Mouse (Mus musculus) megakaryocyte progenitor cell, adult 5-6 weeks (primary cell): ENCODE data around the gene Fer. TPM values are rescaled to one million over a fixed set of nuclear protein-coding genes. Genes with fewer than 3 reads are reported as not detected.

Source experiments
- ATAC-seq: replicated peaks from 2 replicates; pipeline ENCODE4 v1.8.0; 2016; ENCODE audit warnings: mild to moderate bottlenecking, moderate TSS enrichment, inconsistent platforms; ENCODE audit not compliant: poor library complexity
- total RNA-seq, 2 experiments: library from RNA; stranded (forward) in 1 of 2; stranded (reverse) in 1 of 2; fragments of 157-497, 149-512 nt in 1 of 2; fragments of 200-1000 nt in 1 of 2; gene quantifications; 2 replicates each; pipeline versions ENCODE4 v1.2.3 to v1.2.4; 2015 to 2017

Fer gene
- total RNA-seq, 2 experiments from 2014 or later: 5.9 to 6.7 TPM

DNA sequence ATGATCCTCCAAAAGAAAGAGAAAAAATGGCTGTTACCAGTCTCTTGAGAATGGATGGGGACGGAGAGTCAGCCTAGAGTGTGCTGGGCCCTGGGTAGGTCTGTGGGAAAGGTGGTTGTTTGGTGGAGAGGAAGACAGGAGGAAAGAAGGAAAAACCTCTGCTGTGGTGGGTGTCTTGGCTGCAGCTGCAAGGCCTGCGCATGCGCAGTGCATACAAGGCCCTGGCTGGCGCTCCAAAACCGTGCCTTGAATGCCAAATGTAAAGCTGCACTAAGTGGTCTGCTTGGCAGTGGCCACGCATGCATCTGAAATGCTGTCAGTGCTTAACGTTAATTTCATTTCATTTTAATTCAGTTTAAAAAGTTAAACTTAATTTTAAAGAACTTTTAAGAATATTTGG is 214.5 kb downstream of the Fer start:
- no peak for ATAC-seq

DNA sequence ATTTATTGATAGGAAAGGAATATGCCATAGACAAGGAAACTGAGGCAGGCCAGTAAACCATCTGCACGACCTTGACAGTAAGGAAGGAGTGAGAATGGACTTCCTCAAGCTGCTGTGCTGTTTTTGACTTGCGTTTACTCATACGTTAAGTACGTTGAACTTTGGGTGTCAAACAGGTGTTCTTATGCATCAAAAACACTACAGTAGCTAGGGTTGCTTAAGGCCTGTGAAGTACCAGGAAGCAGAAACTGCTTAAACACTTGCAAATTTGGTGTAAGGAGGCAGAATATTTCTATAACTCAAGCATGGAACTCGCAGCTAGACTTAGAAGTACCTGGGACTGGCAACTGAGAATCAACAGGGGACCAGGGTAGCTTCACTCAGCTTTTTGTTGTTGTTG is 221.9 kb downstream of the Fer start:
- ATAC-seq: no peak

DNA sequence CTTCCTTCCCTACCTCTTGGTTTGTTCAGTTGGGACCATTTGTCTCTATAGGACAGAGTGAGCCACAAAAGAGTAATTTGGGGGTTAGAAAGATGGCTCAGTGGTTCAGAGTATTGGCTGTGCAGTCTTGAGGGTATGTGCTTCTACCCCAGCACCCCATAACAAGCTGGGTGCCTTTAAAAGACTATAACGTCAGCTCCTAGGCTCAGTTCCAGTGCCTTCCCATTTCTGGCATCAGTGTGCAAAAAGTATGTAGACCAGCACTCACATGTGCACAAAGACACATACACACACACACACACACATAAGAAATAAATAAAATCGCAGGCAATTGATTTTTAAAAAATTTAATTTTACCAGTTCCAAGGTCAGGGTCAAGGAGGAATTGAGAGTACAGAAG is 222.6 kb downstream of the Fer start:
- ATAC-seq: no peak

DNA sequence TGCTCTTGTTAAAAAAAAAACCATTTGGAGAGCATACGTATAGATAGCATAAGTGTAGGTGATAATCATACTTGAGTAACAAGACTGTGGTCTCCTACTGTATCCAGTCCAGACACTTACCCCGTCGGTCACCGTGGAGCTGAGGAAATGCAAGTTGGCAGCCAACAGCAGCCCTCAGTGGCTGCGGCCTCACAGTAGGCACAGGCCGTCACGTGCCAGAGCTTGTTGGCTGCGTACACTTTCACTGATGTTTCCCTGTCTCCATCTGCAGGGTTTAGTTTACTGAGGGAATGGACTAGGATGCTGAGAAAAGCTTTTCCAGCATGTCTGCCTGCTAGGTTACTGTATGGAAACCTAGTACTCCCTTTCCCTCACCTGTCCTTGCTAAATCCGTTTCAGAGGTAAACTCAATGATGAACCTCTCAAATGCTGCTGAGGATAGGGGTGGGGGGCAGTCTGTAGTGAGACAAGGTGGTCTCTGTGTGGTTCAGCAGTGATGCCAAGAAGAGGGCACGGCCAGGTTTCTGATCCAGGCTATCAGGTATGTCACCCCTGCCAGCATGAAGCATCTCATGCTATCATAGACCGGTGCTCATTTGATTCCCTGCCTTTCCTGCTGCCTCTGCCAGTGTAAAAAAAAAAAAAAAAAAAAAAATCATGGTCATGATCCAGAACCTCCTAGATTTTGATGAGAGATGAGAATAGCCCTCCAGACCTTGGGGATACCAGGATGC is 224.2 kb downstream of the Fer start:
- ATAC-seq: no peak

DNA sequence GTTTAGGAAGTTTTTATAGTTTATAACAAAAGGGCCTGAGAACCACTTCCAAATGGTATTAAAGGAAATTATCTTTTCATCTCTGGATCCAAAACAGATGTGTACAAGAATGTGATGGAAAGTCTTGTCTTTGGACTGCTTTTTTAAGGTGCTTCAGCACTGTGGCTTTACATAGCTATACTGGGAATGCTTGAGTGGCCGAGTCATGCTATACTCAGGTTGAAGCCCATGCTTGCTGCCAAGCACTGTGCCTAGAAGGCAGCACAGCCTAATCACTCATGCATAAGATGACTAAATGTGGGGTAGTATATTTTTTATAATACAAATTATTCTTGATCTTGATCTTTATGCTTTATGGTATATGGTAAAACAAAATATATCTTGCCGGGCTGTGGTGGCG is 225.0 kb downstream of the Fer start:
- ATAC-seq: no peak

DNA sequence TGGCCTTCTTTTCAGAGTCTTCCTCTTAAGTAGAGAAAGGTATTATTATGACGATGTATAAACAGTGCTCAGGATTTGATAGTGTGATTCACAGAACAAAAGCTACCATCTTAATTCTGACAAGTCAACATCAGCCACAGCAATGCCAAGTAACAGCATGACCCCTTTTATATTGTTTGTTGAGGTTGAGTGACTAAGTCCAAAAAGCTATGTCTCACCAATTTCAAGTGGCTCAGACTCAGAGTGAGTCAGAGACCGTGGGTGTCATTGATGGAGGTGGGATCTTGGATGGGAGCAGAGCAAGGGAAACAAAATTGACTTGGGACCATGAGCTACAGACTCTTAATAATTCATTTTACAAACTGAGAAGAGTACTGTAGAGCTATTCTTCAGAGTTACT is 230.9 kb downstream of the Fer start:
- ATAC-seq: no peak

DNA sequence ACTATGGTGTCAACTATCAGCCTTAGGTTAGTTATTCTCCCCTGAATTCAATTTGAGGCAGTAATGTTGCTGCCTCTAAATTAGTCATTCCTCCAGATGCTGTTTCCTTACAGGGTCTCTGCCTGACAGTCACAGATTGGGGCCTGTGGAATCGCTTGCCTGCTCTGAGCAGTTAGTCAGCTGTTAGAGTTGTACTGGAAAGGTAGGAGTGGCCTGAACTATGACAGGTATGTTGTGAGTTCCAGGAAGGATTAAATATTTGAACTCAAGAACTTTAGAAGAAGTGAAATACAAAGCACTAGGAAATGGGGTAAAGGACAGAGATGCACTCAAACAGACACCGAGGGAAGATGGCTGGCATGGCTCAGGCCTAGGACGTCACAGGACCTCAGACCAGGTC is 233.9 kb downstream of the Fer start:
- ATAC-seq: no peak

DNA sequence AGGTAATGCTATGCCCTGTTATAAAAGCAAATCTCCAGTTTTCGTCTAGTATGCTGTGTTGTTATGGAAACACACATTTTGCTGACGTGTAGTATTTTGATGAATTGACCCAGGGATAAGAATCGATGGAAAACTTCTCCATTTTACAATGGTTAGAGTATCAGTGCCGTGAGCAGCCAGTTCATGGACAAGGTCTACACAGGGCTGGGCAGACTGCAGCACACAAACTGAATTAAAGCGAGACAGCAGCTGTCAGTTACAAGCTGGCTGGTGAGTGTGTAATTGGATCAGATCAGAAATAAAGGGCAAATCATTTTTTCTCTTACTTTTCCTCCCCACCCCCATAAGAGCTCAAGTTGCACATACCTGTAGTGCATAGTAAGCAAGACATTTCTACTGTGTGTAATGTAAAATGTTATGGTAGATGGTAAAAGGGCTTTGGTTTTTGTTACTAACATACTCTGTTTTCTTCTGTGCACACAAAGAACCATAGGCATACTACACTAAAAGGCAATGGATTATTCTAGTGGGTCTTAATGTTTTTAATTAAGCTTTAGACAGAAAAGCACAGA is 235.0 kb downstream of the Fer start:
- no peak for ATAC-seq

DNA sequence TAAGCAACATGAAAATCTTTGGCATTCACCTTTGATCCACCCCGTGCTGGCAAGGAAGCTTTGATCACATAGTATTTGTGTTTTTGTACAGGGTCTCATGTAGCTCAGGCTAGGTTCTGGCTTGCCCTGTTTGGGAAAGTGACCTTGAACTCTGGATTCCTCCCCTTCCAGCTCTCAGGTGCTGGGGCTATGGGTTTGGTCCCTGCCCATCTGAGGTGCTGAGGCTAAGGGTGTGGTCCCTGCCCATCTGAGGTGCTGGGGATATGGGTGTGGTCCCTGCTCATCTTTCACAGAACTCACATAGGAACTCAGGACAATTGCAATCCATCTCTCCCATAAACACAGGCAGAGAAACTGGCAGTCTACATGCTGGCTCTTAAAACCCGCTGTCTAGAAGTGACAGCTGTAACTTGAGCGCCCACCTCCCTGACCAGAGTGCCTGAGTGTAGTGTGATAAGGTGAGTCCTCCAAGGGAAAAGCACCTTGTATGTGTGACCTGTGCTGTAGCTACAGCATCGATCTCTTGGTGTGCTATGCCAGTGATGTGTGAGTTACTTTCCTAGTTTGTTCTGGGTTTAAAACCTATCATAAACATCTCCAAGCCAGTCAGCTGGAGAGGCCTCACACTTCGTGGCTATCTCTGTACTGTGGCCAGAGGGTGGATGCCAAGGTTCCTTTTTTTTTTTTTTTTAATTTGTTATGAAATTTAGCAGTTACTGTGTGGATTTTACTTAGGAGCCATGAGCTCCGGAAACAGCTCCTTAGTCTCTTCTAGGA is 236.7 kb downstream of the Fer start:
- no peak for ATAC-seq

DNA sequence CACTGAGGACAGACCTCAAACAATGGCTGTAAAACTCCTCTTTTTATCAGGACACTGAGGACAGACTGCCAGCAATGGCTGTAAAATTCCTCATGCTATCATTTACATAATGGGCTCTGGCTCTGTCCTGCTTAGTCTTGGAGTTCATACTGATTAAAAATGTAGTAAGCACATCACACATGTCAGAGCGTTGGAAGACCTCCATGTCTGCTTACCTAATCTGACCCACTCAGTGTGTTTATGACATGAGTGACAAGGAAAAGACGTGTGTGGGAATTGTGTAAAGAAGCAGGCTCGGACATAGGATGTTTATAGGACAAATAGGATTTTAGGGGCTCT is 237.3 kb downstream of the Fer start:
- no peak for ATAC-seq

DNA sequence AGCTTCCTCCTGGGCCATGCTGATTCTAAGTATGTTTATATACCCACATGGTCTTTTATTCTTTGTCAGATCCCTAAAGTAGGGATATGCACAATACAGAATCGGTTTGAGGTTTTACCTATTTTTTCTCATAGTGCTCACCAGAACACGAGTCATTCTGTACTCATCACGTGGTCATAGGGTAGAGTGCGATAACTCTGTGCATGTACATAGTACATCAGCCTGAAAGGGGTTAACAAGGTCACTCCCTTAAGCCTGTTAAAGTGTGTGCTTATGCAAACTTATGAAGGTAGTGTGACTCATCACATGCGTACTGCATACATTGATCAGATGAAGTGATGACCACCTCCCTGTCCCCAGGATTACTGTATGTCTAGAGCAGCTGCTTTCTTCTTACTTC is 245.9 kb downstream of the Fer start:
- ATAC-seq: no peak

DNA sequence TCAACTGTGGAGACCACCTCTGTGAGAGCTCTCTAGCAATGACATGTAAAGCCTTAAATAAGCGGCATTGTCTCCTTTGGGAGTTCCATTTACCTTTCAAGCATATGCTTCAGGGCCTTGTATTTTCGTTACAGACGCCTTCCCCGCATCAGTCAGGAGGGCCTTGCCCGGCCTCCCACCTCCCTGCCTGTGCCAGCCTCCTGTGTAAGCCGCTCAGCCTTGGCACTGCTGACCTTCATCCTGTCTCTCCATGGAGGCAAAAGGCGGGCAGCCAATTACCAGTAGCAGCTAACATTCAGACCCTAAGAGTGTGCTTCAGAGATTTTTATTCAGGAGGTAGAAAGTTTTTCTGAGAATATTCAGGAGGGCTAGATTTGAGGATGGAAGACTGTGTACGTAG is 247.0 kb downstream of the Fer start:
- no peak for ATAC-seq

DNA sequence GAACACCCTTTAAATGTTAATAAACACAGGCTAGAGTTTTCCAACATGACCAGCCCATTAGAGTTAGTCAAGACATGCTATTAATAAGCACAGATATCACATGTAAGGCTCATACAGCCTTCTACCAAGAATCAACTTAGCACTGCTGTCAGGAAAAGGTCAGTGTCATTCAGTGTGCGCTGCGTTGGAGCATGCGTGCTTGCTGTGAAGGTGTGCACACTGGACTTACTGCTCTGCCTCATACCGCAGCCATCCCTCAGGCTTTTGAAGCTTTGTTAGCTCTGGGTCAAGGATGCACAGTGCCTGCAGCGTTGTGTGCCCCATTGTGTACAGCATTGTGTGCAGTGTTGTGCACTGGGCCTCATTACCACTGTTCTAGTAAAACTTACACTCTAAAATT is 250.8 kb downstream of the Fer start:
- no peak for ATAC-seq

DNA sequence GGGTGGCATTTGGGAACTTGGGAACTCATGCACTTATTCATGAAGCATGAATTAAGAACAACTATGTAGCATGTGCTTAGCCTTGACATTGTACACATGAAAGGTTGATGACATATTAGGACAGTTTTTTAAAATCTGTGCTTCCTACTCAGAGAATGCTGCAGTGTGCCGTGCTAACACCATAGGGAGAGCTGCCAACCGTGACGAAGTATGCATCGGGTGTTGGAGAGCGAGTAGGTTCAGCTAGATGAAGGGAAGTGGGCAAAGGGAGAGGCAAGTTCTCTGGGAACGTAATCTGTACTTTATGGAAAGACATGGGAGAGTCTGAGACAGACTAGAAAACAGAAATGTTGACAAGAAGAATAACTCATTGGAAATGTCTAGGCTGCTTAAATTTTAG is 253.9 kb downstream of the Fer start:
- no peak for ATAC-seq

DNA sequence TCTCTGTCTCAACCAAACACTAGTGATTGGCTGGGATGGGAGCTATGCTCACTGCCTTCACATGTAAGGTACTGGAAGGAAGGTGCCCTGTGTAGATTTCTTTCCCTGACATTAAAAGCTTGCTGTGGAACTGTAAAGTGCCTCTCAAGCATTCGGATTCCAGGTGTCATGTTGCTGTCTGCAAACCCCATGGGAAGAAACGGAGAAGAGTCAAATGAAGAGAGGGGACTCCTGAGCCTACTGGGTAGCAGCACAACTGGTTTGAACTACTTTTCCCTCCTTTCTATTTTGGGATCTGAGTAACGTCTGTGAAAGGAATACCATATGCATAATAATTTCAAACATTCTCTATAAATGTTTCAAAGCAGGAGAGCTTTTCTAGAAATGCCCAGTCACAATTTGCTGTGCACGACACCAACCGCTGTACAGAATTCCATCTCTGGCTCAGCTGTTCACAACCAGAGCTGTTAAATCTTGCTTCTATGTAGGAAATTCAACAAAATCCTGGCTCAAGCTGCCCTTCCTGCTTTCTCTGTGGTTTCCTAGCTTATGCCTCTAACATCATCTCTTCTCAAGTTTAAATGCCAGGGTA is 256.9 kb downstream of the Fer start:
- no peak for ATAC-seq

DNA sequence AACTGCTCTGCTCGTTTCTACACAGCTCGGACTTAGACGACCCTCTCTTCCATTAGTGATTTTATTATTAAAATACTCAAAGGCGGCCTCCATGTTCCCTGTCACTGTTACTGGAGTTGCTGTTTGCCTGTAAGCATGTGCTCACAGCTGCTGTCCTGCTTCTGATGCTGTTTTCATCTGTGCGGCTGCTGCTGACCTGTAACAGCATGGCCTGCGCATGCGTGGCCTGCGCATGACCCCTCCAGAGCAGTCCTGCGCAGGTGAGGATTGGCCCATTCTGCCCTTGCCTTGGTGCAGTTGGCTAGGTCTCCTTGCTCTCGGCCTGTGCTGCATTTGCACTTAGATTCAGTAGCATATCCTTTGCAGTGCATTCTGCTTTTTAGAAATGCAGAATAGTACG is 259.7 kb downstream of the Fer start:
- ATAC-seq: no peak

DNA sequence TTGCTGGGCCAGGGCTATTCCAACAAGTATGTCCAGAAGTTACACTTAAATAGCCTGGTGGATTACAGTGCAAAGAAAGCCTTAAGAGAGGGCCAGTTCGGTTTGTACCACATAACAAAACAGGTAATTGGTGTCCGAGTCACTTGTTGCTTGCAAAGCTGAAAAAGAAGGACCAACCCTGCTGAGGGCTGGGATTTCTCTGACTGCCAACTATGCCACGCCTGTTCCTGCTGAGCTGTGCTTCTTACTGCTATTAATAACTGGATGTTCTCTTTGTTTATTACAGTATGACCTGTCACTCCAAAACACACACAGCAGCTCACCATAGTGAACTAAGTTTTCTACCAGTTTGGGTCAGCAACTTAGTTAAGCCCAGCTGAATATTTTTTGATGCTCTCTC is 260.9 kb downstream of the Fer start:
- ATAC-seq: no peak

DNA sequence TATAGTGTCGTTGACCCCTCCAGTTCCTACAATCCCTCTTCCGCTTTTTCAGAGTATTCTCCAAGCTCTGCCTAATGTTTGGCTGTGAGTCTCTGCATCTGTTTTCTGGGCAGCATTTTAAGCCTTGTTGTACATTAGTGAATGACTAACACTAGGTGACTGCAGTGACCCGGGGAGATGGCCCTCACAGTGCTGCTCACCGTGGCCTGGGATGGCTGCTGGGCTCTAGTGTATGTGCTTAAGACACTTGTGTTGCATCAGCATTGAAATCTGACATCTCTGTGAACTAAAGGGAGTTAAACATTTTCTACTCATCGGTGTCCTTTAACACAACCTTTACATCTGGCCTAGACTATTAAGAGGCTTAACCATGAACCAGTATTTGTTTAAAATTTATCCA is 264.0 kb downstream of the Fer start:
- no peak for ATAC-seq

DNA sequence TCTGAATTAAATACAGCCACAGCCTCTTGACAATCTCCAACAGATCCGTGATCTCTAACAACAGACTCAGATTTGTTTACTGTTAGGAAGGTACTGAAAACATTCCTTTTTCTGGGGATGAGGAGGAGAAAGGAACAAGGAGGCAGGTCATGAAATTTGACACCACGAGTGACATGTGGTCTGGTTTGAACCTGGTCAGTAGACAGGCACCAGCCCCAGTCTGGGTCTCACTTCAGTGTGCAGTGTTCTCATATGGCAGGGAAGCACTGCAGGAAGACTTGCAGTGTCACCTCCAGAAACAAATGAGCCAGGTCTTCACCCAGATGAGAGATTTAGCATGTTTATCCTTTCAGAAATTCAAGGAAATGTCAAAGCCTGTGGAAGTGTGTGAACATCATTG is 266.9 kb downstream of the Fer start:
- ATAC-seq: no peak

DNA sequence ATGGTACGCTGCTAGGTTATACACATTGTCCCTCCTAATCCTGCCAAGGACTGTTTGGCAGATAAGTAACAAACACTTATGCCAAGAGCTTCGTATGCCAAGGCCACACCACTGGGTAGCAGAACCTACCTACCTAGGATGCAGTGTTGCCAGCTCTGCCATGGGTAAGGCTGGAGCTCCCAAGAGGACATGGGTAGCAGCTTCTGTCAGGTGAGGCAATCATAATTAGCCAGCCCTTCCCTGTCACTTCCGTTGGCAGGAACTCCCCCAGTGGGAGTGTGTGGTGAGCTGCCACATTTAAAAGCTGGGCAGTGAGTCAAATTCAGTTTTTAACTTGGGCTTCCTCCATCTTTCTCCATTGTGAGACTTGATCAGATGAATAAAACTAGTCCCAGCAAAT is 267.5 kb downstream of the Fer start:
- ATAC-seq: peak; percentile 86

DNA sequence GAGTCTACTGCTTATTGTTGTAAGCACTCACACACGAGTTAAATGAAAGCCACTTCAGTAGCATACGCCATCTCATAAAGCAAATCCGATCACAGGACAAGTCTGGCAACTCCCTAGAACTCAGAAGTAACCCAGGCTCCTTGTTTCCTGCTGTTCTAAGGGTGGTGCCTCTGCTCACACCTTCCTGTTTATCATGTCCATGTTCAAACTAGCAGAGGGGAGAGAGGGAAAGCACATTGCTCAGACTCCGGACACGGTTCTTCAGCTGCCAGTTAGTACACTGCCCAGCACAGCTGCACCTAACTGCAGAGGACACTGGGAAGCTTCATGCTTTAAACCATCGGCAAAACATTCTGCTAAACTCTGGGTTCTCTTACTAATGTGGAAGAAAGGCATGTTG is 269.3 kb downstream of the Fer start:
- ATAC-seq: no peak
